In the genomic region with DNA sequence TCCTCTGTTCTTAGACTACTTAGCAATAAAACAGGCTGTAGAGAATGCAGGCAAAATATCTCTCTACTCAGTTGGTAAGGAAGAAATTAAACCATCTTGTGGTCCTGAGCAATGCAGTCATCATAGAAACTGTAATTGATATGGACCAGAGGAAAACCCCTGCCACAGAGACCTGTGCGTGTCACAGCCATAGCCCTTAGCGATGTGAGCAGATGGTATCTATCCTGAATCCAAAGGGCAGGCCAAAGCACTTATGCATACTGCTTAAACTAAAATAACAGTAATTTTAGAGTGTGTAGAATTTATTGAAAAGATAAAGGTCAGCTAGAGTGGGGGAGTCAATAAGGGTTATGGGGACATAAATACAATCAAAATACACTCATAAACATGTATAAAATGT, we compare ENCODE assay signal across 19 mouse cellular contexts.
DNase-seq lines count a peak whose midpoint lies in the region; ATAC-seq lines count a peak whose summit lies in the region.
"Had no signal": no experiment of that assay in that cellular context is flagged by ENCODE, and none has a peak within 500 bp of the region (broad histone marks: within the 10 kb centered on the region; RNA-seq: fewer than 3 reads in every experiment).

No protein-coding gene starts in this region.

- peak; percentile 21 for DNase-seq in CD4-positive helper T cell, adult 2 months (ENCODE audit: low read depth, low spot score)
- peak; percentile 35 for DNase-seq in CD4-positive, CD25-positive, alpha-beta regulatory T cell, adult 2 months (ENCODE audit: low read depth, low spot score)
- no peak for DNase-seq in spleen, postnatal 10 days (ENCODE audit: low spot score in 2 of 2)
- DNase-seq in adrenal gland, adult (ENCODE audit: inconsistent age in 2 of 2, low spot score in 1 of 2) = no peak
- DNase-seq in left cerebral cortex, postnatal 36 days (ENCODE audit: low spot score in 2 of 2) = no peak
- DNase-seq: adrenal gland, adult 8-10 months; adrenal gland, postnatal 14 days; adrenal gland, postnatal 36 days; cerebellum, adult 11-12 months; cerebellum, adult 2 months; cerebellum, adult 9-10 months; cerebellum, postnatal 10 days; cerebellum, postnatal 25 days; forebrain, postnatal 0 days had no signal

- intact Hi-C loops in left cerebral cortex, postnatal 36 days (cut with DNase I) = no loop called here

- ATAC-seq in activated CD4-positive, CD25-positive, alpha-beta regulatory T cell, adult 4 months = peak; percentile 41
- peak; percentile 29 for ATAC-seq in inflammation-experienced regulatory T-cells, adult 6 months
- ATAC-seq: forebrain, embryonic 13.5 days; forebrain, embryonic 15.5 days; forebrain, postnatal 0 days; Patski had no signal

Comparison
In these comparisons a context has a peak if more than half of its experiments do, and no peak if none do; other contexts are left out.
1. DNase-seq: peak in CD4-positive helper T cell, adult 2 months (single experiment) and CD4-positive, CD25-positive, alpha-beta regulatory T cell, adult 2 months (single experiment); none in spleen, postnatal 10 days (0 of 2), adrenal gland, adult (0 of 2) and left cerebral cortex, postnatal 36 days (0 of 2).